Mouse (Mus musculus) limb, embryonic 14.5 days (tissue): ENCODE data around the gene Itga10. TPM values are rescaled to one million over a fixed set of nuclear protein-coding genes. Genes with fewer than 3 reads are reported as not detected.

Source experiments
- ATAC-seq: fragments of 200-750 bp; cut with Nextera tagmentation; 2 replicates; pipeline ENCODE4 v1.8.0; 2017; ENCODE audit warnings: low read depth, moderate number of reproducible peaks, moderate TSS enrichment; ENCODE audit not compliant: low FRiP score
- DNase-seq: peaks from one replicate; pipeline ENCODE4 v3.0.0-alpha.2; 2015; ENCODE audit warnings: low spot score
- H3K27ac ChIP-seq: fragments of 300-500 bp; sonication (generic); replicated peaks from 2 replicates; pipeline ENCODE4 v1.5.1; 2014; ENCODE audit warnings: low read depth, mild to moderate bottlenecking, low read length, moderate library complexity, mixed read lengths
- H3K27me3 ChIP-seq: fragments of 300-500 bp; sonication (generic); 2 replicates; pipeline ENCODE4 v1.6.1; 2014; ENCODE audit warnings: low read length, mixed read lengths; ENCODE audit not compliant: control insufficient read depth, insufficient read depth
- H3K36me3 ChIP-seq: fragments of 300-500 bp; sonication (generic); 2 replicates; pipeline ENCODE4 v1.6.1; 2014; ENCODE audit warnings: mild to moderate bottlenecking, low read length, moderate library complexity, mixed read lengths; ENCODE audit not compliant: control insufficient read depth, insufficient read depth
- H3K4me1 ChIP-seq: fragments of 300-500 bp; sonication (generic); 2 replicates; pipeline ENCODE4 v1.6.1; 2014; ENCODE audit warnings: antibody characterized with exemption, low read length, mixed read lengths; ENCODE audit not compliant: control insufficient read depth, insufficient read depth
- H3K4me2 ChIP-seq: fragments of 300-500 bp; sonication (generic); replicated peaks from 2 replicates; pipeline ENCODE4 v1.6.1; 2014; ENCODE audit warnings: low read depth, mild to moderate bottlenecking, low read length, moderate library complexity; ENCODE audit not compliant: severe bottlenecking
- H3K4me3 ChIP-seq: fragments of 300-500 bp; sonication (generic); replicated peaks from 2 replicates; pipeline ENCODE4 v1.5.1; 2014; ENCODE audit warnings: low read length
- H3K9ac ChIP-seq: fragments of 300-500 bp; sonication (generic); 2 replicates; pipeline ENCODE4 v1.6.1; 2014; ENCODE audit warnings: mild to moderate bottlenecking, low read depth, low read length, moderate library complexity; ENCODE audit not compliant: severe bottlenecking
- H3K9me3 ChIP-seq: fragments of 300-500 bp; sonication (generic); 2 replicates; pipeline ENCODE4 v1.6.1; 2016; ENCODE audit warnings: low read length; ENCODE audit not compliant: control insufficient read depth
- POLR2A ChIP-seq: fragments of 200-500 bp; IDR thresholded peaks from 2 replicates; pipeline ENCODE4 v1.8.0; 2012; ENCODE audit warnings: inconsistent platforms, mild to moderate bottlenecking, moderate library complexity, borderline replicate concordance; ENCODE audit not compliant: insufficient read depth, insufficient read length; ENCODE audit errors: extremely low read depth
- WGBS: fragments of 180-500 bp; shearing (Covaris S2); extraction: QIAGEN DNeasy Blood & Tissue Kit; methylation state at CpG from one replicate; pipeline ENCODE4 v1.1.7; 2014; 5-methylcytosine and 5-hydroxymethylcytosine counted together
- polyA plus RNA-seq, 2 experiments: library from polyadenylated mRNA; depleted of rRNA in 1 of 2; stranded (reverse) in 1 of 2; unstranded in 1 of 2; fragments of >200 nt; fragmentation: Nextera tagmentation in 1 of 2; extraction: Ambion mirVana in 1 of 2; gene quantifications; 2 replicates each; pipeline versions ENCODE4 v1.2.1 to v1.2.3; 2012 to 2014

The Itga10 gene
- polyA plus RNA-seq, 2 experiments: 3.9 to 25.0 TPM

DNA sequence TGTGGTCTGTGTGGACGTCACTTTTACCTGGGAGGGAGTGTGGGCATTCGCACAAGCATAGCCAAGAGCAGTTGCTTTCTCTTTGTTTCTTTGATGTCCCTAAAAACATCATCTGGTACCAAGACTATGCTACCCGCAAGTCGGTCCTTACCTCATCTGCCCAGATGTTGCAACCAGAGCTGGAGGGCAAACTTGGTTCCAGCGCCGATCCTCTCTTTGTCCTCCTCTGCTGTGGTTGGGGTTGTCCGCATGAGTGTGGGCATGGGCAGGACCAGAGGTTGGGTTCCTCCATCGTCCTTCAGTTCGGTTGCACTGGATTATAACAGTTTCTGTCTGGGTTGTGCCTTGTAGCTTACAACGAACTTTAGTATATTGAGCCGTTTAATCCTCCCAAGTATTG lies 60.8 kb downstream of the Itga10 start:
- no peak overlapping the region for H3K4me2 ChIP-seq
- WGBS: 90% methylated on average over 11 of the region's 11 CpGs
- H3K4me3 ChIP-seq: no peak overlapping the region
- H3K27me3 ChIP-seq: no peaks in the 10 kb centered on the region
- H3K4me1 ChIP-seq: no peaks in the 10 kb centered on the region; the same call in 1 of the 2 replicates
- no peak overlapping the region for H3K27ac ChIP-seq
- peaks cover 56% of the 10 kb centered on the region for H3K36me3 ChIP-seq
- H3K9ac ChIP-seq: no peak overlapping the region
- no peak for TF ChIP-seq POLR2A
- DNase-seq (no peak), ATAC-seq (no peak)
- H3K9me3 ChIP-seq: no peaks in the 10 kb centered on the region

DNA sequence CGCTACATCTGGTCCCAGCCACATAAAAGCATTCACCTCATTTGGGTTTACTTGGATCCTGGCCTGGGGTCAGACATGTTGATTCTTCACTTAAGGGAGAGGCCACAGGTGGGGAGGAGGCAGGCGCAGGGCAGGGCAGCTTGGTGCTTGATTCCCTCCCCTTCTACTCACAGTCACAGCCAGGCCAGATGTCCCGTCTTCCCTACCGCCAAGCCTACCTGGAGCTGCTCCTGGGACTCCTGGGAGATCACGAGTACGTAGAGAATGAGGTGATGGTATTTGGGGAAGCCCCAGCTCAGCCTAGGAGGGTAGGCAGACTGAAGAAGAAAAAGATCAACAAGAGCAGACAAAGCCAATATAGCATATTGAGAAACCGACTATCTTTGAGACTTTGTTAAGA lies 61.6 kb downstream of the Itga10 start:
- ATAC-seq (no peak), DNase-seq (no peak)
- Histone ChIP-seq H3K9ac (no peak overlapping the region), H3K27me3 (no peaks in the 10 kb centered on the region), H3K36me3 (peaks cover 56% of the 10 kb centered on the region), H3K9me3 (no peaks in the 10 kb centered on the region), H3K4me3 (no peak overlapping the region), H3K4me2 (no peak overlapping the region), H3K4me1 (no peaks in the 10 kb centered on the region; the same call in 1 of the 2 replicates), H3K27ac (no peak overlapping the region)
- 60% methylated on average over 7 of the region's 7 CpGs for WGBS
- TF ChIP-seq POLR2A: no peak

GRCm38 (mm10) chr3:96707903-96708683 lies 62.7 kb downstream of the Itga10 start, which contains the start of gene Nudt17:
Nudt17 (minus strand) TSS chr3:96708562.
- WGBS: 5% methylated on average over 40 of the region's 42 CpGs
- peak within 1 kb of the TSS; percentile 72 for H3K9ac ChIP-seq
- H3K27ac ChIP-seq: no peak within 1 kb of the TSS
- 0 out of 2 replicates have a peak, but pooled peaks have one; percentile 29 for TF ChIP-seq POLR2A
- no peaks in the 10 kb centered on the region; the same call in 1 of the 2 replicates for H3K4me1 ChIP-seq
- H3K9me3 ChIP-seq: no peaks in the 10 kb centered on the region
- peak within 1 kb of the TSS; percentile 51 for H3K4me3 ChIP-seq
- peak within 1 kb of the TSS; percentile 95 for H3K4me2 ChIP-seq
- no peaks in the 10 kb centered on the region for H3K27me3 ChIP-seq
- ATAC-seq (peak; percentile 89), DNase-seq (peak; percentile 81)
- H3K36me3 ChIP-seq: peaks cover 56% of the 10 kb centered on the region

DNA sequence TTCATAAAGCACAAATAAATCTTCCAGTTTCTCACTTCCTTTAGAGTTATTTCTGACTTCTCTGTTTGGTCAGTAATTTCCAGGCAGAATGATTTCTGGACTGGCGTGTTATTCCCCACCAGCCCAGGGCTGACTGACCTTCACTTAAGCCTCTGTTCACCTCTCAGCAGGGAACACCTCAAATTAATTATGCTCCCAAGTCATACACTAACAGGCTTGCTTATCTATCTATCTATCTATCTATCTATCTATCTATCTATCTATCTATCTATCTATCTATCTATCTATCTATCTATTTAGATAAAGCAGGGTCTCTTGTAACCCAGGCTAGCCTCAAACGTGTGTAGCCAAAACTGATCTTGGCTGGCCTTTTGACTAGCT lies 63.3 kb downstream of the Itga10 start:
- Histone ChIP-seq H3K4me2 (0 out of 2 replicates have a peak overlapping the region, but pooled peaks have one; percentile 95), H3K36me3 (peaks cover 56% of the 10 kb centered on the region)

More for the DNA sequence above, 63.3 kb downstream of the Itga10 start:
- Histone ChIP-seq H3K27me3 (no peaks in the 10 kb centered on the region), H3K9me3 (no peaks in the 10 kb centered on the region), H3K4me3 (no peak overlapping the region), H3K4me1 (no peaks in the 10 kb centered on the region; the same call in 1 of the 2 replicates), H3K27ac (no peak overlapping the region), H3K9ac (no peak overlapping the region)
- no peak for TF ChIP-seq POLR2A
- ATAC-seq (peak; percentile 8; the same call in 1 of the 2 replicates), DNase-seq (no peak)
- 53% methylated on average over 2 of the region's 2 CpGs for WGBS

Other genes with a start within 250 kb of the Itga10 start
- 0.10 TPM in 1 of 2 replicates, not detected in the other for gene BC107364, start 193.3 kb upstream of the Itga10 start, polyA plus RNA-seq (2012; rRNA removed)
- 0.40 TPM in 1 of 2 replicates, not detected in the other for gene BC107364, start 193.3 kb upstream of the Itga10 start, polyA plus RNA-seq (2014; fragmentation: Nextera tagmentation; extraction: Ambion mirVana)
- 21.4 and 26.7 TPM in 2 replicates for gene Hfe2, start 120.4 kb upstream of the Itga10 start, polyA plus RNA-seq (2012; rRNA removed)
- gene Hfe2, start 120.4 kb upstream of the Itga10 start, polyA plus RNA-seq (2014; fragmentation: Nextera tagmentation; extraction: Ambion mirVana): 14.6 and 20.5 TPM in 2 replicates
- gene Txnip, start 87.6 kb upstream of the Itga10 start, polyA plus RNA-seq (2012; rRNA removed): 211 and 272 TPM in 2 replicates
- gene Txnip, start 87.6 kb upstream of the Itga10 start, polyA plus RNA-seq (2014; fragmentation: Nextera tagmentation; extraction: Ambion mirVana): 167 and 172 TPM in 2 replicates
- gene Gm16253, start 68.6 kb upstream of the Itga10 start, polyA plus RNA-seq (2012; rRNA removed): 0.19 TPM in 1 of 2 replicates, not detected in the other
- 0.37 and 1.3 TPM in 2 replicates for gene Gm16253, start 68.6 kb upstream of the Itga10 start, polyA plus RNA-seq (2014; fragmentation: Nextera tagmentation; extraction: Ambion mirVana)
- 36.5 and 51.7 TPM in 2 replicates for gene Polr3gl, start 51.4 kb upstream of the Itga10 start, polyA plus RNA-seq (2012; rRNA removed)
- 11.9 and 15.3 TPM in 2 replicates for gene Polr3gl, start 51.4 kb upstream of the Itga10 start, polyA plus RNA-seq (2014; fragmentation: Nextera tagmentation; extraction: Ambion mirVana)
- gene Ankrd34a, start 48.9 kb upstream of the Itga10 start, polyA plus RNA-seq (2012; rRNA removed): 1.8 and 2.7 TPM in 2 replicates
- gene Ankrd34a, start 48.9 kb upstream of the Itga10 start, polyA plus RNA-seq (2014; fragmentation: Nextera tagmentation; extraction: Ambion mirVana): 2.7 TPM in 2 replicates
- gene Lix1l, start 44.4 kb upstream of the Itga10 start, polyA plus RNA-seq (2012; rRNA removed): 84.2 and 99.6 TPM in 2 replicates
- 8.9 and 10.4 TPM in 2 replicates for gene Lix1l, start 44.4 kb upstream of the Itga10 start, polyA plus RNA-seq (2014; fragmentation: Nextera tagmentation; extraction: Ambion mirVana)
- gene Rbm8a, start 15.7 kb upstream of the Itga10 start, polyA plus RNA-seq (2012; rRNA removed): 44.6 and 66.1 TPM in 2 replicates
- gene Rbm8a, start 15.7 kb upstream of the Itga10 start, polyA plus RNA-seq (2014; fragmentation: Nextera tagmentation; extraction: Ambion mirVana): 133 and 146 TPM in 2 replicates
- 53.0 and 64.0 TPM in 2 replicates for gene Pex11b, start 10.2 kb upstream of the Itga10 start, polyA plus RNA-seq (2012; rRNA removed)
- 62.2 and 65.8 TPM in 2 replicates for gene Pex11b, start 10.2 kb upstream of the Itga10 start, polyA plus RNA-seq (2014; fragmentation: Nextera tagmentation; extraction: Ambion mirVana)
- 0.93 and 1.2 TPM in 2 replicates for gene Gm42957, start 10.1 kb upstream of the Itga10 start, polyA plus RNA-seq (2012; rRNA removed)
- 0.28 and 0.29 TPM in 2 replicates for gene Gm42957, start 10.1 kb upstream of the Itga10 start, polyA plus RNA-seq (2014; fragmentation: Nextera tagmentation; extraction: Ambion mirVana)
- 1.9 and 3.7 TPM in 2 replicates for gene Ankrd35, start 24.5 kb downstream of the Itga10 start, polyA plus RNA-seq (2012; rRNA removed)
- 2.7 and 4.2 TPM in 2 replicates for gene Ankrd35, start 24.5 kb downstream of the Itga10 start, polyA plus RNA-seq (2014; fragmentation: Nextera tagmentation; extraction: Ambion mirVana)
- gene Pias3, start 50.8 kb downstream of the Itga10 start, polyA plus RNA-seq (2012; rRNA removed): 100 and 112 TPM in 2 replicates
- 52.2 and 53.4 TPM in 2 replicates for gene Pias3, start 50.8 kb downstream of the Itga10 start, polyA plus RNA-seq (2014; fragmentation: Nextera tagmentation; extraction: Ambion mirVana)
- 8.3 and 9.8 TPM in 2 replicates for gene Nudt17, start 63.0 kb downstream of the Itga10 start, polyA plus RNA-seq (2012; rRNA removed)
- gene Nudt17, start 63.0 kb downstream of the Itga10 start, polyA plus RNA-seq (2014; fragmentation: Nextera tagmentation; extraction: Ambion mirVana): 13.5 and 14.6 TPM in 2 replicates
- 40.5 and 41.0 TPM in 2 replicates for gene Polr3c, start 82.0 kb downstream of the Itga10 start, polyA plus RNA-seq (2012; rRNA removed)
- gene Polr3c, start 82.0 kb downstream of the Itga10 start, polyA plus RNA-seq (2014; fragmentation: Nextera tagmentation; extraction: Ambion mirVana): 23.3 and 26.3 TPM in 2 replicates
- 24.4 and 27.1 TPM in 2 replicates for gene Rnf115, start 82.1 kb downstream of the Itga10 start, polyA plus RNA-seq (2012; rRNA removed)
- 46.1 and 46.4 TPM in 2 replicates for gene Rnf115, start 82.1 kb downstream of the Itga10 start, polyA plus RNA-seq (2014; fragmentation: Nextera tagmentation; extraction: Ambion mirVana)
- 0.12 and 0.24 TPM in 2 replicates for gene Pdzk1, start 183.7 kb downstream of the Itga10 start, polyA plus RNA-seq (2012; rRNA removed)
- gene Pdzk1, start 183.7 kb downstream of the Itga10 start, polyA plus RNA-seq (2014; fragmentation: Nextera tagmentation; extraction: Ambion mirVana): not detected in 2 replicates
- gene Cd160, start 183.8 kb downstream of the Itga10 start, polyA plus RNA-seq (2012; rRNA removed): 0.09 TPM in 1 of 2 replicates, not detected in the other
- 0.15 and 0.23 TPM in 2 replicates for gene Cd160, start 183.8 kb downstream of the Itga10 start, polyA plus RNA-seq (2014; fragmentation: Nextera tagmentation; extraction: Ambion mirVana)